Comparison of ENCODE assay signal across 17 mouse cellular contexts in genomic region chr12:30628466-30628865, GRCm38 (mm10). TPM values are rescaled to one million over a fixed set of nuclear protein-coding genes. Genes with fewer than 3 reads are reported as not detected.
DNase-seq lines count a peak whose midpoint lies in the region; ATAC-seq and TF ChIP-seq lines count a peak whose summit lies in the region.
"Had no signal": no experiment of that assay in that cellular context is flagged by ENCODE, and none has a peak within 500 bp of the region (broad histone marks: within the 10 kb centered on the region; RNA-seq: fewer than 3 reads in every experiment).

No protein-coding gene starts in this region.

- no peaks in the 10 kb centered on the region for H3K36me3 ChIP-seq in kidney, embryonic 14.5 days (ENCODE audit: control insufficient read depth, insufficient read depth, low read length)
- no peaks in the 10 kb centered on the region for H3K36me3 ChIP-seq in embryonic facial prominence, embryonic 14.5 days (ENCODE audit: control insufficient read depth, insufficient read depth, low read length)
- no peaks in the 10 kb centered on the region for H3K36me3 ChIP-seq in lung, embryonic 16.5 days (ENCODE audit: control insufficient read depth, insufficient read depth, low read length)
- H3K36me3 ChIP-seq in stomach, postnatal 0 days (ENCODE audit: control insufficient read depth, insufficient read depth, low read length): no peaks in the 10 kb centered on the region
- H3K36me3 ChIP-seq: heart, embryonic 10.5 days; hindbrain, embryonic 15.5 days had no signal

- no peaks in the 10 kb centered on the region for H3K27me3 ChIP-seq in kidney, embryonic 14.5 days (ENCODE audit: control insufficient read depth, insufficient read depth, low read length)
- no peaks in the 10 kb centered on the region for H3K27me3 ChIP-seq in embryonic facial prominence, embryonic 14.5 days (replicated peaks; ENCODE audit: control insufficient read depth, insufficient read depth, low read length)
- no peaks in the 10 kb centered on the region for H3K27me3 ChIP-seq in lung, embryonic 16.5 days (ENCODE audit: control insufficient read depth, insufficient read depth, low read depth, low read length)
- H3K27me3 ChIP-seq in stomach, postnatal 0 days (ENCODE audit: control insufficient read depth, insufficient read depth, low read length): no peaks in the 10 kb centered on the region
- H3K27me3 ChIP-seq: hindbrain, embryonic 15.5 days had no signal

- no peak for TF ChIP-seq EP300 in stomach, postnatal 0 days (optimal IDR thresholded peaks at IDR 0.05)

- peak; percentile 2 to 24 for DNase-seq in kidney, adult 8-10 months
- peak; percentile 62 for DNase-seq in embryonic facial prominence, embryonic 14.5 days (ENCODE audit: low spot score)
- no peak for DNase-seq in stomach, postnatal 0 days (ENCODE audit: low spot score)
- no peak for DNase-seq in c-Kit-positive CD71-positive TER-119-positive erythroid progenitor cells, embryonic 14.5 days (ENCODE audit: low spot score)
- DNase-seq in right cerebral cortex, adult 18-20 months: no peak
- DNase-seq in layer of hippocampus, adult 18-20 months (ENCODE audit: low spot score in 2 of 2): no peak
- DNase-seq: cerebellum, adult 11 months; forebrain, postnatal 0 days; gastrocnemius, postnatal 14 days; retina, postnatal 1 day; spleen, adult 18-20 months; thymus, postnatal 4 days had no signal

- 60% methylated on average over 5 of the region's 5 CpGs for WGBS in kidney, embryonic 14.5 days
- 38% methylated on average over 5 of the region's 5 CpGs for WGBS in embryonic facial prominence, embryonic 14.5 days
- 33% methylated on average over 5 of the region's 5 CpGs for WGBS in lung, embryonic 16.5 days
- WGBS in stomach, postnatal 0 days: 45% methylated on average over 5 of the region's 5 CpGs

- no peak for TF ChIP-seq CTCF in stomach, postnatal 0 days (IDR thresholded peaks at IDR 0.05; ENCODE audit: low read depth)

- 0 out of 2 replicates have a peak, but pooled peaks cover 2% of the 10 kb centered on the region for H3K4me1 ChIP-seq in kidney, embryonic 14.5 days (ENCODE audit: control insufficient read depth, insufficient read depth, low read length)
- peaks cover 7% of the 10 kb centered on the region; the same call in 1 of the 2 replicates for H3K4me1 ChIP-seq in embryonic facial prominence, embryonic 14.5 days (ENCODE audit: control insufficient read depth, insufficient read depth, low read length)
- H3K4me1 ChIP-seq in lung, embryonic 16.5 days (replicated peaks; ENCODE audit: control insufficient read depth, insufficient read depth, low read length): no peaks in the 10 kb centered on the region
- H3K4me1 ChIP-seq in stomach, postnatal 0 days (replicated peaks; ENCODE audit: control insufficient read depth, insufficient read depth): no peaks in the 10 kb centered on the region
- H3K4me1 ChIP-seq: heart, embryonic 10.5 days; hindbrain, embryonic 15.5 days had no signal

- no peak overlapping the region for H3K4me2 ChIP-seq in kidney, embryonic 14.5 days (replicated peaks; ENCODE audit: low read depth, low read length)
- no peak overlapping the region for H3K4me2 ChIP-seq in embryonic facial prominence, embryonic 14.5 days (ENCODE audit: low read depth, low read length)
- no peak overlapping the region for H3K4me2 ChIP-seq in lung, embryonic 16.5 days (ENCODE audit: low read depth, low read length)
- no peak overlapping the region for H3K4me2 ChIP-seq in stomach, postnatal 0 days (replicated peaks; ENCODE audit: low read depth)
- H3K4me2 ChIP-seq: hindbrain, embryonic 15.5 days had no signal

- no peaks in the 10 kb centered on the region for H3K9me3 ChIP-seq in kidney, embryonic 14.5 days (ENCODE audit: control insufficient read depth, low read length)
- no peaks in the 10 kb centered on the region for H3K9me3 ChIP-seq in embryonic facial prominence, embryonic 14.5 days (ENCODE audit: control insufficient read depth, low read length)
- H3K9me3 ChIP-seq in lung, embryonic 16.5 days (ENCODE audit: control insufficient read depth, low read length): no peaks in the 10 kb centered on the region
- H3K9me3 ChIP-seq in stomach, postnatal 0 days (ENCODE audit: control insufficient read depth, low read length): no peaks in the 10 kb centered on the region
- H3K9me3 ChIP-seq: heart, embryonic 10.5 days; hindbrain, embryonic 15.5 days had no signal

- H3K27ac ChIP-seq in kidney, embryonic 14.5 days (ENCODE audit: low read depth, low read length): no peak overlapping the region
- no peak overlapping the region for H3K27ac ChIP-seq in embryonic facial prominence, embryonic 14.5 days (replicated peaks; ENCODE audit: low read depth, low read length)
- no peak overlapping the region for H3K27ac ChIP-seq in lung, embryonic 16.5 days (ENCODE audit: low read length)
- H3K27ac ChIP-seq in stomach, postnatal 0 days (replicated peaks): no peak overlapping the region
- H3K27ac ChIP-seq: heart, embryonic 10.5 days; hindbrain, embryonic 15.5 days; liver, embryonic 14.5 days had no signal

- no peak overlapping the region for H3K4me3 ChIP-seq in kidney, embryonic 14.5 days (ENCODE audit: low read length)
- no peak overlapping the region for H3K4me3 ChIP-seq in embryonic facial prominence, embryonic 14.5 days (ENCODE audit: low read depth, low read length)
- H3K4me3 ChIP-seq in lung, embryonic 16.5 days (ENCODE audit: low read length): no peak overlapping the region
- no peak overlapping the region for H3K4me3 ChIP-seq in stomach, postnatal 0 days (ENCODE audit: low read depth, low read length)
- H3K4me3 ChIP-seq: heart, embryonic 10.5 days; hindbrain, embryonic 15.5 days had no signal

- ATAC-seq in kidney, embryonic 14.5 days (ENCODE audit: low FRiP score, low TSS enrichment): no peak
- no peak for ATAC-seq in embryonic facial prominence, embryonic 14.5 days (ENCODE audit: low read depth)
- ATAC-seq in lung, embryonic 16.5 days (ENCODE audit: low read depth): peak; percentile 90
- peak; percentile 51; the same call in 1 of the 2 replicates for ATAC-seq in stomach, postnatal 0 days (ENCODE audit: low FRiP score, low TSS enrichment)
- ATAC-seq: forebrain, postnatal 0 days had no signal

- no peak overlapping the region for H3K9ac ChIP-seq in kidney, embryonic 14.5 days (ENCODE audit: low read depth, low read length)
- no peak overlapping the region for H3K9ac ChIP-seq in embryonic facial prominence, embryonic 14.5 days (ENCODE audit: low read depth, low read length)
- no peak overlapping the region for H3K9ac ChIP-seq in lung, embryonic 16.5 days (ENCODE audit: low read length)
- H3K9ac ChIP-seq in stomach, postnatal 0 days (ENCODE audit: low read length): no peak overlapping the region
- H3K9ac ChIP-seq: forebrain, postnatal 0 days; hindbrain, embryonic 15.5 days; liver, embryonic 14.5 days had no signal

RNA-seq across cellular contexts. Expression of gene Tmem18, which starts 44.2 kb away (rescaled TPM):
- polyA plus RNA-seq in kidney, embryonic 14.5 days (2014; fragmentation: Nextera tagmentation; extraction: Ambion mirVana): 17.5 and 27.8 TPM in 2 replicates
- polyA plus RNA-seq in embryonic facial prominence, embryonic 14.5 days (2014; fragmentation: Nextera tagmentation; extraction: Ambion mirVana): 25.2 and 26.3 TPM in 2 replicates
- polyA plus RNA-seq in lung, embryonic 16.5 days (2015; fragmentation: Nextera tagmentation; extraction: Ambion mirVana): 33.0 and 34.4 TPM in 2 replicates
- polyA plus RNA-seq in stomach, postnatal 0 days (2015; fragmentation: Nextera tagmentation; extraction: Ambion mirVana): 18.4 and 19.1 TPM in 2 replicates
- 10 to 100 TPM; 30.4 to 32.2 TPM for total RNA-seq in layer of hippocampus, adult 18-20 months (2021)

Comparison
In these comparisons a context has a peak if more than half of its experiments do, and no peak if none do; other contexts are left out.
1. DNase-seq: peak in kidney, adult 8-10 months (2 of 2) and embryonic facial prominence, embryonic 14.5 days (single experiment); none in stomach, postnatal 0 days (single experiment), c-Kit-positive CD71-positive TER-119-positive erythroid progenitor cells, embryonic 14.5 days (single experiment), right cerebral cortex, adult 18-20 months (single experiment) and layer of hippocampus, adult 18-20 months (0 of 2).
2. ATAC-seq: peak in lung, embryonic 16.5 days (single experiment) and stomach, postnatal 0 days (single experiment); none in kidney, embryonic 14.5 days (single experiment) and embryonic facial prominence, embryonic 14.5 days (single experiment).